In genomic region chr9:120200873-120201272, GRCm38 (mm10) we compare ENCODE assay signal across 37 mouse cellular contexts. TPM values are rescaled to one million over a fixed set of nuclear protein-coding genes. Genes with fewer than 3 reads are reported as not detected.
"Had no signal": no experiment of that assay in that cellular context is flagged by ENCODE, and none has a peak within 500 bp of the region (broad histone marks: within the 10 kb centered on the region; RNA-seq: fewer than 3 reads in every experiment).

No protein-coding gene starts in this region.

- H3K27me3 ChIP-seq: limb, embryonic 12.5 days; limb, embryonic 13.5 days; liver, embryonic 13.5 days; liver, embryonic 15.5 days; lung, embryonic 15.5 days; midbrain, embryonic 13.5 days; midbrain, embryonic 15.5 days; neural tube, embryonic 12.5 days had no signal

- H3K27ac ChIP-seq: limb, embryonic 10.5 days; limb, embryonic 12.5 days; limb, embryonic 13.5 days; limb, embryonic 15.5 days; liver, embryonic 12.5 days; liver, embryonic 13.5 days; liver, embryonic 14.5 days; liver, embryonic 15.5 days; lung, embryonic 15.5 days; macrophage; midbrain, embryonic 10.5 days; midbrain, embryonic 12.5 days; midbrain, embryonic 13.5 days; midbrain, embryonic 15.5 days; neural tube, embryonic 12.5 days had no signal

- H3K36me3 ChIP-seq: limb, embryonic 10.5 days; limb, embryonic 12.5 days; limb, embryonic 13.5 days; limb, embryonic 15.5 days; liver, embryonic 12.5 days; liver, embryonic 13.5 days; liver, embryonic 15.5 days; lung, embryonic 15.5 days; midbrain, embryonic 10.5 days; midbrain, embryonic 12.5 days; midbrain, embryonic 13.5 days; midbrain, embryonic 15.5 days; neural tube, embryonic 12.5 days had no signal

- H3K4me3 ChIP-seq: limb, embryonic 10.5 days; limb, embryonic 12.5 days; limb, embryonic 13.5 days; limb, embryonic 15.5 days; liver, embryonic 12.5 days; liver, embryonic 13.5 days; liver, embryonic 15.5 days; lung, embryonic 15.5 days; megakaryocyte, embryonic 14.5 days; midbrain, embryonic 10.5 days; midbrain, embryonic 12.5 days; midbrain, embryonic 13.5 days; midbrain, embryonic 15.5 days; myocyte; neural tube, embryonic 12.5 days had no signal

- H3K4me2 ChIP-seq: limb, embryonic 12.5 days; limb, embryonic 13.5 days; limb, embryonic 15.5 days; liver, embryonic 11.5 days; liver, embryonic 12.5 days; liver, embryonic 13.5 days; liver, embryonic 15.5 days; lung, embryonic 14.5 days; lung, embryonic 15.5 days; midbrain, embryonic 11.5 days; midbrain, embryonic 12.5 days; midbrain, embryonic 13.5 days; midbrain, embryonic 15.5 days; neural tube, embryonic 12.5 days had no signal

- H3K9ac ChIP-seq: limb, embryonic 12.5 days; limb, embryonic 13.5 days; limb, embryonic 15.5 days; liver, embryonic 12.5 days; liver, embryonic 13.5 days; liver, embryonic 14.5 days; liver, embryonic 15.5 days; lung, embryonic 14.5 days; lung, embryonic 15.5 days; midbrain, embryonic 12.5 days; midbrain, embryonic 13.5 days; midbrain, embryonic 15.5 days; neural tube, embryonic 12.5 days had no signal

- H3K4me1 ChIP-seq: limb, embryonic 10.5 days; limb, embryonic 12.5 days; limb, embryonic 13.5 days; limb, embryonic 15.5 days; liver, embryonic 12.5 days; liver, embryonic 13.5 days; liver, embryonic 15.5 days; megakaryocyte, embryonic 14.5 days; midbrain, embryonic 10.5 days; midbrain, embryonic 12.5 days; midbrain, embryonic 13.5 days; midbrain, embryonic 15.5 days; neural tube, embryonic 12.5 days had no signal

- H3K9me3 ChIP-seq: limb, embryonic 10.5 days; liver, embryonic 12.5 days; liver, embryonic 13.5 days; liver, embryonic 15.5 days; lung, embryonic 15.5 days; midbrain, embryonic 10.5 days; midbrain, embryonic 12.5 days; midbrain, embryonic 13.5 days; midbrain, embryonic 15.5 days; neural tube, embryonic 12.5 days had no signal

- ATAC-seq: liver, embryonic 12.5 days; lung, postnatal 0 days; midbrain, embryonic 13.5 days; midbrain, embryonic 15.5 days; midbrain, embryonic 16.5 days had no signal

- DNase-seq: left cerebral cortex, postnatal 4 days; liver; liver, embryonic 13.5 days; lung, adult 18-20 months; lung, adult 2 months; lung, embryonic 14.5 days; lung, postnatal 10 days; lung, postnatal 14 days; lung, postnatal 36 days; lung, postnatal 4 days; midbrain, embryonic 14.5 days had no signal

RNA-seq across cellular contexts. Expression of gene Mobp, which starts 51.4 kb away (rescaled TPM):
- polyA plus RNA-seq: limb, embryonic 10.5 days; limb, embryonic 11.5 days; limb, embryonic 12.5 days; limb, embryonic 13.5 days; limb, embryonic 14.5 days; liver, adult 2 months; liver, embryonic 11.5 days; liver, embryonic 12.5 days; liver, embryonic 13.5 days; liver, embryonic 15.5 days; liver, embryonic 16.5 days; lung, adult 2 months; lung, embryonic 14.5 days; lung, embryonic 15.5 days; lung, embryonic 16.5 days; lung, postnatal 0 days; macrophage; midbrain, embryonic 14.5 days; midbrain, embryonic 15.5 days; myocyte; neural tube, embryonic 11.5 days had no signal
